Mouse (Mus musculus) 416B (cell line): Measurements from ENCODE around the gene Gm34653.
"Not testable (repeated sequence)": the region's sequence is repeated elsewhere in the genome, so short reads cannot be mapped to it uniquely, and the experiment has no call there.

Source experiments
- DNase-seq: peaks from one replicate; pipeline ENCODE4 v3.0.0; 2011; ENCODE audit warnings: low read depth

Gene Gm34653

GRCm38 (mm10) chr2:34818492-34818891, 14.3 kb upstream of the Gm34653 start:
- no peak for DNase-seq

DNA sequence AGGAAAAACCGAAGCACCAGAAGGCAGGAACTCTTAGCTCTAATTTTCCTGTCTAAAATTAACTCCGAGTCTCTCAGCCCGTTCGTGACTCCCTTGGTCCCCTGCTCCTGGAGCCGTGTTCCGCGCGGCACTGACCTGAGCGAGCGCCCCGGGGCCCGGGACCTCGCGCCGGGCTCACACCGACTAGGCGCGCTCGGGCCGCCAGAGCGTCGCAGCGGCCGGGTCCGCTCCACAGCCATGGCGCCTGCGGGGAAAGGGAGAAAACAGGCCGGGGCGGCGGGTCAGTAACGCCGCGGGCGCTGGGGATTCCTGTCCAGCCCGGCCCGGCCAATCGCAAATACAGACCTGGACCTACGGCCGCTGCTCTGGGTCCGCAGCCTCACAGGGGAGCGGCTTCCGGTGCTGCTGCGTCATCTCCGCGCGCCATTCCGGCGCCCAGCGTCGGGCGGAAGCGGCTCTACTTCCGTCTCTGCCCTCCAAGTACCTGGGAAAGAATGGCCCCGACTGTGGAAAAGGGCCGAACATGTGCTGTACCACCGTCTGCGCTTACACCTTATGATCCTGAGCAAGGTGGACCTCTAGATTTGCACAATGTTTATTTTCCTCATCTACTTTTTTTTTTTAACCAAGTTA, 6.9 kb upstream of the Gm34653 start, which contains the start of gene Fbxw2:
Gene Fbxw2 (minus strand): TSS at position 485 of the 633 bp plus-strand sequence.
- peak; percentile 95 for DNase-seq

DNA sequence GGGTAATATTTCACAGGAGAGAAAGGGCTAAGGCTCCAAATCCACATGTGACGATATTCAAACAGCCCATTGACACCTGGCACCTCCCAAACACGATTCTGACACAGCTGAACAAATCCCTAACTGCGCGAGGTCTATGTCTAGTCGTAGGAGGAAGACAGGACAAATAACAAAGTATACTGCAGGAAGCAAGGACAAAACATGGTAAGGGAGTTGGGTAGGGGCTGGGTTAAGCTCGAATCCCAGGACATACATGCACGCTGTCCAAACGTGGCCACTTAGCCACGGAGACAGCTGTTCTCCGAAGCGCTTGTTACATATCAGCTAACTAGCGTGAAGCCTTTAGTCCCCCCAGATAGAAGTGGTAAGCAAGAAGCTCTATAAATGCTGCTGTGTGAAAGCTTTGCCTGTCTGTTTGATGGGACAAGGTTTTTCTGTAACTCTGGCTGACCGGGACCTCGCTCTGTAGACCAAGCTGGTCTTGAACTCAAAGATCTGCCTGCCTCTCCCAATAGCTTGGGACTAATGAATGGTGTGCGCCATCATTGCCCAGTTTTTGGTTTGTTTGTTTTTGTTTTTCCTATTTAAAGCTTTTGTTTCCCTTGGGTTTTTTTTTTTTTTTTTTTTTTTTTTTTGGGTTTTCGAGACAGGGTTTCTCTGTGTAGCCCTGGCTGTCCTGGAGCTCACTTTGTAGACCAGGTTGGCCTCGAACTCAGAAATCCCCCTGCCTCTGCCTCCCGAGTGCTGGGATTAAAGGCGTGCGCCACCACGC, 6.2 kb upstream of the Gm34653 start:
- DNase-seq: no peak

- DNase-seq: no peak
These were observed 5.2 kb upstream of the Gm34653 start for GRCm38 (mm10) chr2:34827591-34827990.

- DNase-seq: peak; percentile 85
These were observed 4.8 kb upstream of the Gm34653 start for GRCm38 (mm10) chr2:34828026-34828425.

- not testable (repeated sequence) for DNase-seq
These were observed 2.7 kb upstream of the Gm34653 start for GRCm38 (mm10) chr2:34830066-34830465.

DNA sequence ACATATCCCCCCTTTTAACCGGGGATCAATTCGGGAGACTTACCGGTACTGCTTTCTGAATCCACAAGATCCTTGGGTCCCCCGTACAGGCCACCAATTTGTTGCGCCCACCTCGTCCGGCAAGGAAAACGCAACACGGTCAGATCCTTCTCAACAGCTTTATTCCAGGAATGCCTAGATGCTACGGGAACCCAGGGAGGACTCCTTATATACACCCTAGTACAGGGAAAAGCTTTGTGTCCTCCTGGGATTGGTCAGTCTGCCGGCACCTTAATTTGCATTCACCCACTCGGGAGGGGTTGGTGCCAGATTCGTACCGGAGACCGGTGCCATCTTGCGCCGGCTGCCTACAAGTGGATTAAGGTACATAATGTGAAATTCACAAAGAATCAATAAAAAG, 817 bp downstream of the Gm34653 start:
- no peak for DNase-seq

DNA sequence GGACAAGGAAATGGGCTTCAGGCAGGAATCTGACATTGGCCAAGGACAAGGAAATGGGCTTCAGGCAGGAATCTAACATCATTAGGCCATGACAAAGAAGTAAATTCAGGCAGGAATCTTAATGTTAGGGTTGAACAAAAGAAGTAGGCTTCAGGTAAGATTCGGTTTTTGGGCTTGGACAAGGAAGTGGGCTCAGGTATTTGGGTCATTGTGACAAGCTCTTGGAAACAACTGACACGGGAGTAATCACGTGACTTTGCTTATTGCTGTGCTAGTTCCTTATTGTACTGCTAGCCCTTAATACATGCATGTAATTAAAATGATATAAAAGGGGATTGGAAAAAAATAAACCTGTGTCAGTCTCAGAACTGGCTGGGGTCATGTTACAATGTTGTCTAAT, 2.9 kb downstream of the Gm34653 start:
- DNase-seq: no peak

- DNase-seq: peak; percentile 35
These were observed 7.3 kb downstream of the Gm34653 start for GRCm38 (mm10) chr2:34840143-34840542.

GRCm38 (mm10) chr2:34841706-34842105, 8.9 kb downstream of the Gm34653 start:
- peak; percentile 43 for DNase-seq

GRCm38 (mm10) chr2:34843211-34843939, 10.6 kb downstream of the Gm34653 start:
- DNase-seq: peak; percentile 82

GRCm38 (mm10) chr2:34847702-34848101, 14.9 kb downstream of the Gm34653 start:
- no peak for DNase-seq

GRCm38 (mm10) chr2:34855265-34855664, 22.5 kb downstream of the Gm34653 start:
- no peak for DNase-seq

GRCm38 (mm10) chr2:34857728-34858127, 24.9 kb downstream of the Gm34653 start:
- DNase-seq: no peak

DNA sequence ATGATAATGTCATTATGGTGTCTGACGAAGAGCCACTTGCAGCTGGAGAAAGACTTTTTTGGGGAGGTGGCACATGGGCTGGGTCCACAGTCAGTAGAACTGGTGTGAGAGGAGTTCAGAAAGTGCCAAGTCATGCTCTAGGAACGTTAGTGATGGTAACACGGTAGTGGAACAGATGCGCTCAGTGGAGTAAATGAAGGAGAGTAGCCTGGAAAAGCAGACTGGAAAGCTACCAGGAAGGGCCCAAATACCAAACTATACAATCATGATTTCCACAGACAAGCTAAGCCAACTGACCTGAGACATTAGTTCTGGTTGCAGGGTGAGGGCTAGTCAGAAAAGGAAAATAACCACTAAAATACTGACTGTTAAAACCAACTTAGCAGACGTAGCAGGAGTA, 36.9 kb downstream of the Gm34653 start:
- peak; percentile 88 for DNase-seq

DNA sequence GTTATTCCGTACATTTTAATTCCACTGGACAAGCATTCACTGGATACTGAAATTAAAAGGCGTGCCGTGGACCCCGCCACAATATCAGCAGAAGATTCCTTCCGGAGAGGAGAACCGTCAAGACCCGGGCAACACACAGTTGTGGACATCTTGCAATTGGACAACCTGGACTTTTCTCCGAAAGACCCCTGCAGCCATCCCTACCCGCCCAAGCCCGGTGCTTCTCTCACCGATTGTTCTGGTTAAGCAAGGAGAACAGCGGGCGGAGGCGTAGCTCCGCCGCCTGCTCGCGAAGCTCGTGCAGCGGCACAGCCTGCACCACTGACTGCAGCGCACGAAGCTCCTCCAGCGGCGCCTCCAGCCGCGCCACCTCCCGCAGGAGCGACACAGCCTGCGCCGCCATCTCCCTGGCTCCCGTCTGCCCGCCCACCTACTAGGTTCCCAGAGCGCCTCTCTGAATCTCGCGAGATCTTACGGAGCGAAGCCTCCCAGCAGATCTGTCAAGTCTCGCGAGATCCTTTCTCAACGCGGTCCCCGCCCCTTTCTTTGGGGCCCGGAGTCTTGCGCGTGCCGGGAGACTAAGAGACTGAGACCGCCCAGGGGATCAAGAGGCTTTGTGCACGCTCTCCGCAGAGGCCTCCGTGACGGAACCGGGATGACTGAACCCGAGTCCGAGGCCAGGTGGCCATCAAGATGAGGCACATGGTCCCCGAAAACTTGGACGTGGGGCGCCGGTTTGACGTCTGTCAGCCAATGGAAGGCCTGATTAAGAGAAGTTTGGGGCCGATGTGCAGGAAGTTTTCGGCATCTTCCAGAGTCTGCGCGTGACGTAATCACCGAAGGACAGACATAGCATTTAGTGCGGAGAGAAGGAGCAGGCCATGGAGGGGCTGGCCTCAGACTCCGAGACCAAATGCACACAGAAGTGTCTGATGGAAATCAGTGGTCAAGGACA, 38.0 kb downstream of the Gm34653 start:
- DNase-seq: peak; percentile 99

DNA sequence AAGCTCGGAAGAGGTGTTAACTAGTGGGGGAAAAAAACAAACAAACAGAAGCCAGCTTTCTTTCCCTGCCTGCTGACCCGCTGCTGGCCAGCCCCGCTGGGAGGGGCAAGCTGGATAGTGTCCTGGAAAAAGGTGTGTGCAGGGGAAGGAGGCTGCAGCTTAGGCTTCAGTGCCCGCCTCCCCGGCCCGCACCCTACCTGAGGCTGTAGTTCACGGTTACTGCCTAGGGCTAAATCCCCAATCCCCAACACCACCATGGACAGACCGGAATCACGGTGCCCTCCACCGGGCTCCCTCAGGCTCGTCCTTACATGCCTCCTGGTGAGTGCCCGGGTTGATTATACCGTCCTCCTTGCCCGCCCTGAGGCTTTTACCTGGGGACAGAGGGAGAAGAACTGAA, 41.5 kb downstream of the Gm34653 start, which contains the start of gene Cutal:
Gene Cutal (plus strand): TSS at position 126 of the 400 bp plus-strand sequence.
- DNase-seq: no peak

DNA sequence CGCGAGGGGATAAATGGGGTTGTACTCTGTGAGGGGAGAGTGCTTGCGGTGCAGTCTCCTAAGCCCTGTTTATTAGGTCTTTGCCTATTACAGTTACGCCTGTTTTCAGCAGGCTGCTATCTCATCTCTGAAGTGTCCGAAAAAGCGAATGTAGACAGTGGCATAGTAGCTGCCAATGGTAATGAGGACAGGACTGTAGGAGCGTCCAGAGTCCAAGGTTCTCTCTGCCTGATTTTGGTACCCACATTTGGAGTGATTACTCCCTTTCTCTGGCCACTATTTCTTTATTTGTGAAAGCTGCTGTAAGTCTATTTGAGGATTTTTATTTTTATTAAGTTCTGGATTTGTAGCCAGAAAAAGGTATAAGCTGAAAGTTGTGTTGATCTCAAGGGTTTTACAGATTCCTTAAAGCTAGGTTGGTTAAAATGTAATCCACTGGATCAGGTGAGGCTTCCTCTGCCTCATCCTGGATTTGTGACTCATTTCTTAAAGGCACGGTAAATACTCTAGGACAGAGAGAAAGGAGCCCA, 42.1 kb downstream of the Gm34653 start, which contains the start of gene Psmd5:
Gene Psmd5 (minus strand): TSS at position 153 of the 530 bp plus-strand sequence.
- no peak for DNase-seq

DNA sequence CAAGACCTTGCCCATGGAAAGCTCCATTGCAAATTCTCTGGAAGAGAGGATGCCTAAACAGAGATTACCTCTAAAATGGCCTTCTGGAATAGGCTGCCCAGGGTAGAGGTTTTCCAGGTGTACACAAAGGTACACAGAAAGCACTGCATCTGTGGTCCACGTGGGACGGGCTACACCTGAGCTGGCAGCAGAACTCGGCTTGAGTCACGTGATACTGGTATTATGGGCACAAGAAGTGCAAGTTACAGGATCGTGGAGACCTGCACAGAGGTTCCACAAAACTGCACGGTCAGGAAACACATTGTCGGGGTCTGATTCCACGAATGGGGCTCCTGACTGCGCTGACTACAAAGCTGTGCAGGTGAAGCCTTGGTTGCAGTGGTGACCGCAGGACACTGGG, 47.2 kb downstream of the Gm34653 start:
- DNase-seq: no peak

- no peak for DNase-seq
These were observed 50.0 kb downstream of the Gm34653 start for GRCm38 (mm10) chr2:34882757-34883156.

DNA sequence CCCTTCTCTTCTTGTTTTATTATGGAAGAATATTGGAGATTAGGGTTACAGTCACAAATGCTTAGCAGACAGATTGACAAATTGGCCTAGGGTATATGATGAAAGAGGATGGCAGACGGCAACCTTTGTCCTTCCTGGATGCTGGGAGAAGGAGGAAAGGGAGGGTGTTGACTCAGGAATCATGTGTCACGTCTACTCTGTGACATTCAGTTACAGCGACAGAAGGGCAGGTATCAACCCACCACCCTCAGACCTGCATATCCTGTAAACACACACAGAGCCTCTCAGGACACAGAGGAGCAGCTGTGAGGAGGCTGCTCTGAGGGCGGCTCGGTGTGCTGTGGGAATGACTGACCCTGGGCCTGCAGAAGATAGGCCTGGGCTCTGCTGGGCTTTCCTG, 50.4 kb downstream of the Gm34653 start:
- no peak for DNase-seq
